Mouse (Mus musculus): ENCODE measurements around the gene Kcnmb1.

GRCm38 (mm10) chr11:33927321-33927720 lies 35.5 kb upstream of the Kcnmb1 start:
- TF ChIP-seq POLR2A (IDR thresholded peaks at IDR 0.05; ENCODE audit: low read depth, low read length) (no peak), CTCF (IDR thresholded peaks at IDR 0.05; ENCODE audit: extremely low read depth, insufficient read depth, insufficient read length, insufficient replicate concordance) (no peak)
